Mouse (Mus musculus) granulocyte monocyte progenitor cell, adult 5-6 weeks (primary cell): ENCODE data around the gene Man2b1. TPM values are rescaled to one million over a fixed set of nuclear protein-coding genes. Genes with fewer than 3 reads are reported as not detected.

Experiments used
- ATAC-seq: replicated peaks from 2 replicates; pipeline ENCODE4 v1.8.0; 2016; ENCODE audit warnings: mild to moderate bottlenecking, moderate TSS enrichment, inconsistent platforms; ENCODE audit not compliant: poor library complexity, severe bottlenecking
- total RNA-seq, 2 experiments: library from RNA; stranded (forward) in 1 of 2; stranded (reverse) in 1 of 2; fragments of 200-712, 200-1000 nt in 1 of 2; fragments of >200 nt in 1 of 2; fragmentation: Nextera tagmentation in 1 of 2; gene quantifications; 2 replicates each; pipeline ENCODE4 v1.2.3; 2014 to 2017

Gene Man2b1
- total RNA-seq, 2 experiments from 2014 or later: 52.9 to 91.4 TPM

DNA sequence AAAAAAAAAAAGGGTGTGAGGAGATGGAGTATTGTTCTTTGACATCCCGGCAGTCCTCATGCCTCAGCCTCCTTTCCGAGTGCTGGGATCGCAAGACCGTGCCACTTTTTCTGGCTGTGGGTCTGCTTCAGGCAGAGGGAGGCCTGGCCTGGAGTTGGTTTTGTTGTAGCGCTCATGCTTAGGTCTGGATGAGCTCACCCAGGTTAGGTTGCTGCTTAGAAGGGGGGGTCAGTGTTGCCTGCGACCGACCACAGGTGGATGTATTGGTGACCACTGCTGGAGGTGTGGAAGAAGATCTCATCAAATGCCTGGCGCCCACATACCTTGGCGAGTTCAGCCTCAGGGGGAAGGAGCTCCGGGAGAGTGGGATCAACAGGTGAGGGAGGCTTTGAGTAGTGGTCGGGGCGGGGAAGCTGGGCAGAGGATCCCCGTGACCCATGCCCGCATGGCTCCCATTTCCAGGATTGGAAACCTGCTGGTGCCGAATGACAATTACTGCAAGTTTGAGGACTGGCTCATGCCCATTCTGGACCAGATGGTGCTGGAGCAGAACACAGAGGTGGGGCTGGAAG lies 9.9 kb upstream of the Man2b1 start:
- ATAC-seq: no peak

DNA sequence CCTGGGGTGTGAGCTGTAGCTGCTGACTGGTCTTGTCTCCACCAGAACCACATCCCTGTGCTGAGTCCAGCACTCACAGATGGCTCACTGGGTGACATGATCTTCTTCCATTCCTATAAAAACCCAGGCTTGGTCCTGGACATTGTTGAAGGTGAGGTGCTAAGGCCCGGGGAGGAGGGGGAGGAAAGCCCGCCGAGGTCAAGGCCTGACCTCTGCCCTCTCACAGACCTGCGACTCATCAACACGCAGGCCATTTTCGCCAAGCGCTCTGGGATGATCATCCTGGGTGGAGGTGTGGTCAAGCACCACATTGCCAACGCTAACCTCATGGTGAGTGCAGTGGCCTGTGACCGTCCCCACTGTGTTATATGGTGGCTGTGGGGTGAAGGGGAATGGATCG lies 8.9 kb upstream of the Man2b1 start:
- ATAC-seq: no peak

DNA sequence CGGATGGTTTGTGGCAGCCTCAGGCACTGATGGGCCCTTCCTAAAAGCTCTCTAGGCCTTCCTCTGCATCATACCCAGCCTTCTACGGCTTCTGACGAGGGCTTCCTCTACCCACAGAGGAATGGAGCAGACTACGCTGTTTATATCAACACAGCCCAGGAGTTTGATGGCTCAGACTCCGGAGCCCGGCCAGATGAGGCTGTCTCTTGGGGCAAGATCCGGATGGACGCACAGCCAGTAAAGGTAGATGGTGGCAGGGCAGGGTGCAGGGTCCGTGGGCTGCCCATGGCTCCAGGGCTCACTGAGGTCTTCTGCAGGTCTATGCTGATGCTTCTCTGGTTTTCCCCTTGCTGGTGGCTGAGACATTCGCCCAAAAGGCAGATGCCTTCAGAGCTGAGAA lies 8.5 kb upstream of the Man2b1 start:
- ATAC-seq: no peak

DNA sequence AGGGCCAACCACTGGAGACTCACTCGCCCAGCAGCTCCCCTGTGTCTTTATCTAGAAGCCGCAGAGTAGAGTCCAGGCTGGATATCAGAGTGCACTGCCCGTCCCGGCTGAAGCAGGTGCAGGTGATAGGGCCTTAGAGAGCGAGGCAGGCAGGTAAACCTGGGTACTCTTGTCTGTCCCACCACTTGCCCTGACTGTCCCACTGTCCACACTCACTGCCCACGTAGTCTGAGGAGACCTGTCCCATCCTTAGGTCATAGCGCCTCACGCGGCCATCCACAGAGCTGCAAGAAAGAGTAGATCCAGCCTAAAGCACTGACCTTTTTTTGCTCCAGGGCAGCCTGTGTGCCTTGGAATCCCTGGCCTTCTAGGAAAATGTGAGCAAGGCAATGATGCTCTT lies 7.1 kb upstream of the Man2b1 start:
- ATAC-seq: no peak

DNA sequence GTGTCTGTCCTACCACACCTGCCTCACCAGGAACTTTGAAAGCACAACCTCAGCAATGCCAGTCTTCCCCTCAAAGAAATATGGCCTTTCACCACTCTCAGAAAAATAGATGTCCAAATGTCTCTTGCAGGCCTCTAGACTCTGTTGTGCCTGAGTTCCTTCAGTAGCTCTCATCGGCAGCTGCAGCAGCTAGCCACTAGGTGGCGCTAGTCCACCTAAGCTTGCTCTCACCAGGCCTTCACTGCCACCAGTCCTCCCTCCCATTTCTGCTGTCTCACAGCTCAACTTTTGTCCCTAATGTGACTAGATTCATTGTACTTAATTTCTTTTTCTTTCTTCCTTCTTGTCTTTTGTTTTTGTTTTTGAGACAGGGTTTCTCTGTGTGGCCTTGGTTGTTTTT lies 6.1 kb upstream of the Man2b1 start:
- ATAC-seq: peak; percentile 43

DNA sequence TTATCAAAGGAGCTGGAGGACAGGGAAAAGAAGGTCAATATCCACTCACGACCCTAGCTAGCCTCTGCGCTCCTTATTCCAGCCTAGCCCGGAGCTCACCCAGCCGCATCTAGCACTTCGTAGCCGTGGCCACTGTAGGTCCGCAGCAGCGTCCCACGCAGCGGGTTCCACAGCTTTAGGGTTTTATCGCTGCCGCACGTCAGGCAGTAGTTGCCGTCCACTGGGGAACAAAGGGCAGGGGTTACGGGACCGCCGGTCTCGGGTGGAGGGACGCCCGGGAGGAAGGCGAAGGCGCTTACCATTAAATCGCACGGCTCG lies 2.9 kb upstream of the Man2b1 start:
- ATAC-seq: no peak

DNA sequence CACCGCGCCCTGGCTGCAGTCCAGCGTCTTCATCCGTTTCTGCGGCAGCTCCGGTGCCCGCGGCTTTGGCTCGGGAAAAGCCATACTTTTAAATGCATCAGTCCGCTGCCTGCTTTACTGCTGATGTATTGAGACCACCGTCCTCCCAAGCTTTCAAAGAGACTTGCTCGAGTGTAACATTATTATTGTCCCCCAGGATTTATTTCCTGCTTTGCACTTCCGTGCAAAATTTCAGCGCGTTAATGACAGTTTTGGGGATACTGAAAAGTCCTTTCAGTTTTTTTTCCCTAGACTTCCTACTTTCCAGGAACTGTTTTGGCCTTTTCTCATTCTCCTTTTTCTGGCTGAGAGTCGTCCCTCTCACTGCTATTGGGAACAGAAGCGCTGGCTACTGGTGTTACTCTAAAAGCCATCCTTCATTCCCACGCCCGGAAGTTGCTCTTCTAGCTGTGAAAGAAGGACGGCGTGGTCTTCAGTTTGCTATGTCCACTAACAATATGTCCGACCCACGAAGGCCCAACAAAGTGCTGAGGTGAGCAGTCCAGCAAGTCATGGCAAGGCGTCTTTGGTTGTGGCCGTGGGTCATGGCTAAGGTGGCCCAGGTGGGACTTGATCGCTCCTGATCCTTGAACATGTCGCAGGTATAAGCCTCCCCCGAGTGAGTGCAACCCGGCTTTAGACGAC lies 2.4 kb upstream of the Man2b1 start, which contains the start of gene Wdr83os:
Wdr83os (plus strand) TSS at position 209 of the 684 bp plus-strand sequence.
- no peak for ATAC-seq

DNA sequence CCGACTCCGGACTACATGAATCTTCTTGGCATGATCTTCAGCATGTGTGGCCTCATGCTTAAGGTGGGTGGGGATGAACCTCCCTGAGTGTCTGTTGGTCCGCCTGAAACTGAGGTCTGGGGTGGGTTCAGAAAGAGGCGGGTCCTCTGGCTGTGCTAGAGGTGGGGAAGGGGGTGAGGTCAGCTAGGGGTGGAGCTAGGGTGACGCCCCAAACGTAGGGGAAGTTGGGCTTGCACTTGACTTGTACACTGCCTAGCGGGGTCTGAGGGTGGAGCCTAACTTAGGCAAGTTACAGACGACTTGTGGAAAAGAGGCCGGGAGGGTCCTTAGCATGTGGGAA lies 1.9 kb upstream of the Man2b1 start, which contains the start of gene Wdr83:
Wdr83 (minus strand) TSS at position 91 of the 340 bp plus-strand sequence.
- ATAC-seq: peak; percentile 63

DNA sequence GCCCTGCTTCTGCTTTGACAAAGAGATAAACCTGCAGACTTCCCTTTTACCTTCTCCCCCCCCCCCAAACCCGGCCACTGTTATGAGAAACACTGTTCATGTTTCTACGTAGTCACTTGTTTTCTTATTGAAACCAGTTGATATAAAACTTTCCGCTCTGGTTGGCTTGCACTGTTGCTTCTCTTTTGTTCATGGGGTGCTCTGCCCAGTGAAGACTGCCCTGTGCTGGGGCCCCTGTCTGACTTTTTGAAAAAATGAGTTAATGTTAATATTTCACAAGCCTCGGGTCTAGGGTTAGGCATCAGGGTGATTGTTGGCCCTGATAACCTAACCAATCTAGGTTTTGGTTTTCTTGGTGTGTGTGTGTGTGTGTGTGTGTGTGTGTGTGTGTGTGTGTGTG lies 901 bp upstream of the Man2b1 start:
- peak; percentile 1; the same call in 1 of the 2 replicates for ATAC-seq

DNA sequence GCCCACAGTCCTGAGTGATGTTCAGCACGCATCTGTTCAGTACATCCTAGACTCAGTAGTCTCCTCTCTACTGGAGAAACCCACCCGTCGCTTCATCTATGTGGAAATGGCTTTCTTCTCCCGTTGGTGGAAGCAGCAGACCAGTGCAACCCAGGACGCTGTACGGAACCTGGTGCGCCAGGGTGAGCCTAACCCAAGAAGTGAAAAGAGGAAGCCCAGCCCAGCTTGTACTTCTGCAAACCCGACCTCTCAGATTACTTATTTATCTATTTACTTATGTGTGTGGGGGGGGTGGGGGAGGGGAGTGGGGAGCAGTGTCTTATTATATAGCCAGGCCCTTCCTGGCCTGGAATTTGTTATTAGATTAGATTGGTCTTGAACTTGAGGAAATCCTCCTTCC lies 1.6 kb downstream of the Man2b1 start:
- ATAC-seq: peak; percentile 27

DNA sequence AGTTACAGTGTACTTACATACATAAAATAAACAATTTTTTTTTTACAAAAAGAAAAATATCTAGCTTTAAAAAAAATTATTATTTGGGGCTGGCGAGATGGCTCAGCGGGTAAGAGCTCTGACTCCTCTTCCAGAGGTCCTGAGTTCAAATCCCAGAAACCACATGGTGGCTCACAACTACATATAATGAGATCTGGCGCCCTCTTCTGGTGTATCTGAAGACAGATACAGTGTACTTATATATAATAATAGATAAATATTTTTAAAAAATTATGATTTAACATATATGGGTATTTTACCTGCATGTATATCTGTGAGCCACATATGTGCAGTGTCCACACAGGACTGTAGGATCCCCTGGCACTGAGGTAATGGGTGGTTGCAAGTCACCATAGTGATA lies 3.2 kb downstream of the Man2b1 start:
- ATAC-seq: no peak

DNA sequence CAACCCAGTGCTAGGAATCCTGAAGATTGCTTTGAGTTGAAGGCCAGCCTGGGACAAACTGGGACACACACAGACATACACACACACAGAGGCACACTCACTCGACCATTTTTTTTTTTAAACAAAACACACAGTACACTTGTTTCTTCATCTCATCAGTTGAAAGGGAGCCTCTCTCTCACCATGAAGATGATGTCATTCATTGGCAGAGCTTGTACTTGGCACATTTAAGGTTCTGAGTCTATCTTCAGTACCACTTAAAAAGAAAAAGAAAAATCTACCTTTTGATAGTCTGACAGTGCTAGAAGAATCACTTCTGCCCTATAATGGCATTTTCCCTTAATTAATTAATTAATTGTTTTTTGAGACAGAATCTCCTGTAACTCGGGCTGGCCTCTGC lies 5.7 kb downstream of the Man2b1 start:
- ATAC-seq: no peak

DNA sequence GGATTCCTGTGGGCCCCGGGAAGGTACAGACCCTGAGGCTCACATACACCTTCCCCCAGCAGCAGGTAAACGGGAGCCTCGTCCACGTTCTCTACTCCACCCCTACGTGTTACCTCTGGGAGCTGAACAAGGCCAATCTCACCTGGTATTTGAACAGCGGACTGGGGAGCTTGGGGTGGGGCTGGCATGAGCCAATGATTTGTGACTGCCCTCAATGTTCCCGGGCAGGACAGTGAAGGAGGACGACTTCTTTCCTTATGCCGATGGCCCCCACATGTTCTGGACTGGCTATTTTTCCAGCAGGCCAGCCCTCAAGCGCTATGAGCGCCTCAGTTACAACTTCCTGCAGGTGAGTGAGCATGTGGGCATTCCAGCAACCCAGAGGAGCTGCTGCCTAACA lies 7.8 kb downstream of the Man2b1 start:
- no peak for ATAC-seq

DNA sequence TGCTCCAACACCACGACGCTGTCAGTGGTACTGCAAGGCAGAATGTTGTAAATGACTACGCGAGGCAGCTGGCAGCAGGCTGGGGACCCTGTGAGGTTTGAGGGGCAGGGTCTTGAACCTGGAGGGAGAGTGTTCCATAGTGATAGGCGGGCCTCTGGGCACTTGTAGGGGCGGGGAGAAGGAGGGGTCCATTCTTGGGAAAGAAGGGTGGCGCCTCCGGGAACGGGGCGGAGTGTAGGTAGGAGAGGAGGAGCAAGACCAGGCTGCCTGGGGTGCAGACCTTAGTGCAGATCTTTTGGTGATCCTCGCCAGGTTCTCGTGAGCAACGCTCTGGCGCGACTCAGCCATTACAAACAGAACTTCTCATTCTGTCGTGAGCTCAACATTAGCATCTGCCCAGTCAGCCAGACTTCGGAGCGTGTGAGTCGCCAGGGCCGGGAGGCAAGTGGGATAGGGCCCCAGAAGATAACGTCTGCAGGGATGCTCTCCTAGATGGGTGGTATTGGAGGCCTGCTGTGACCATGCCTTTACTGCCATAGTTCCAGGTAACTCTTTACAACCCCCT lies 8.5 kb downstream of the Man2b1 start:
- ATAC-seq: no peak

DNA sequence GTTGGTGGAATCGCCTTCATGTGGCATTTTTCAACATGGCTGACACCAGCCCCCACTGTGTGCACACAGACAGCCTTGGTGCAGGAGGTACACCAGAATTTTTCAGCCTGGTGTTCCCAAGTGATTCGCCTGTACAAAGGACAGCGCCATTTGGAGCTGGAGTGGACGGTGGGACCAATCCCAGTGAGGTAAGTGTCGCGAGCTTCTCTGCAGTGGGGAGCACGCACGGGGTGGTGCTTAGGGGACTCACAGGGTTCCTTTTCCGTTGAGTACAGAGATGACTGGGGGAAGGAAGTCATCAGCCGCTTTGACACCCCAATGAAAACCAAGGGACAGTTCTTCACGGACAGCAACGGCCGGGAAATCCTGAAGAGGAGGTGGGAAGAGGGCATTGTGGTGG lies 12.0 kb downstream of the Man2b1 start:
- no peak for ATAC-seq

DNA sequence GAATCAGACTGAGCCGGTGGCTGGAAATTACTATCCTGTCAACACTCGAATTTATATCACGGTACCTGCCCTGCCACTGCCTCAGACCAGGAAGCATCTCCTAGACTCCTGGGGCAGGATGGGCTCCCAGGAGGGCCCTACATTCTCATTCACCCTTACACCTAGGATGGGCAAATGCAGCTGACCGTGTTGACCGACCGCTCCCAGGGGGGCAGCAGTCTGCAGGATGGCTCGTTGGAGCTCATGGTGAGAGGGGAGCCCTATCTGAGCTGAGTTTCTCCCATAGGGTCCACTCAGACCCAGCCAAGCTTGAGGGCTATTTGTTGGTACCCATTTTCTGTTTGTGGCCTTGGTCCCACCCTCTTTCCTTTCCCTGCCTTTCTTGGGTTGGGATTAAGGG lies 12.5 kb downstream of the Man2b1 start:
- ATAC-seq: no peak

DNA sequence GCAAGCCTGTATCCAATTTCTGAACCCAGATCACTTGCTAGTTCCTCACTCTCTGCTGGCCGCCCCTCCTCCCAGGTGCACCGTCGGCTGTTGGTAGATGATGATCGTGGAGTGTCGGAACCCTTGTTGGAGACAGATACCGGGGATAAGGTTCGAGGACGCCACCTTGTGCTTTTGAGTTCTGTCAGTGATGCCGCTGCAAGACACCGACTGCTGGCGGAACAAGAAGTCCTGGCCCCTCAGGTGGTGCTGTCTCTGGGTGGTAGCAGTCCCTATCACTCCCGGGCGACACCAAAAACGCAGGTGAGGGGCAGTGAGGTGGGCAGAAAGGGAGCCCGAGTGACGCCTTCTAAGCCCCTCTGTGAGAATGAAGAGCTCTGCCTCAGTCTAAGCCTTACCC lies 13.1 kb downstream of the Man2b1 start:
- no peak for ATAC-seq

DNA sequence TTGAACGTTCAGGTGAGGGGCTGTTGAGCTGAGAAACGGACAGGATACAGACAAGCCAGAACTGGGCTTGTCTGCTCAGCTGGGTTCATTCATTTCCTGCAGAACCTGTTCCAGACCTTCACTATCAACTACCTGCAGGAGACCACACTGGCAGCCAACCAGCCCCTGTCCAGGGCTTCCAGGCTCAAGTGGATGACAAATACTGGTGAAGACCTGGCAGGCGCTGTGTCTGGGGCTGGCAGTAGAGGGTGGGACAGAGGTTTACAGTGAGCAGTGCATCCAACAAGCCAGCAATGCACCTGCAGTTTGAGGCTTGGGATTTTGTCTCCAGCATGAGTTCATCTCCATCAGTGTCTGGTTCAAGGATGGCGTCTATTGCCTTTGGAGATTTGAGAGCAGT lies 13.8 kb downstream of the Man2b1 start:
- ATAC-seq: no peak

DNA sequence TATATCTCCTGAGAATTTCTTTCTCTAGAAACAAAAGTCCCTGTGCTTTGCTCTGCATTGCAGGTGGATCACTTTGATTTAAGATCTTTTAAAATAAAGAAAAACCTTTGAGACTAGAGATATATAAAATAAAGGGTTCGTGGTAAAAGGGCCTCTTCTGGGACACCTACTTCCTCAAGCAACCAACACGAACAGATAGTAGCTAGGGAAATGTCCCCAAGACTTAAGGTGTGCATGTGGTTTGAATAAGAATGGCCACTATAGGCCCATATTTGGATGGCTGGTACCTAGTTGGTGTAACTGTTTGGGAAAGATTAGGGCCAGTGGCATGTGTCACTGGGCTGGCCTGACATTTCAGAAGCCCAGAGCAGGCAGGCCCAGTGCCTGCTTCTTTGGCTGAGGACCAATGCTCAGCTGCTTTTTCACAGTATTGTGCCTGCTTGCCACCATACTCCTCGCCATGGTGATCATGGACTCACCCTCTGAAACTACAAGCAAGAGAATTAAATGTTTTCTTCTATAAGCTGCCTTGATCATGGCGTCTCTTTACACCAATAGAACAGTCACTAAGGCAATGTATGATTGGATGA lies 17.1 kb downstream of the Man2b1 start:
- no peak for ATAC-seq

DNA sequence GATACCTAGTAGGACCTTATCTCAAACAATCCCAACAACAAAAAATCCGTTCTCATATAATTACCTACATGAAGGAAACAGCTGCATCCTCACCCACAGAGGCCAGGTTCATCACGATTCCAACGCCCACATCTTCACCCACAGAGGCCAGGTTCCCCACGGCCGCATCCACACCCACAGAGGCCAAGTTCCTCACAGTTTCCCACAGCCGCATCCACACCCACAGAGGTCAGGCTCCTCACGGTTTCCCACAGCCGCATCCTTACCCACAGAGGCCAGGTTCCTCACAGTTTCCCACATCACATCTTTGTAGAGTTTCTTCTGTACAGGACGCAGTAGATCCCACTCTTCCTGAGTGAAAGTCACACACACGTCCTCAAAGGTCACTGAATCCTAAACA lies 30.2 kb downstream of the Man2b1 start:
- ATAC-seq: no peak

DNA sequence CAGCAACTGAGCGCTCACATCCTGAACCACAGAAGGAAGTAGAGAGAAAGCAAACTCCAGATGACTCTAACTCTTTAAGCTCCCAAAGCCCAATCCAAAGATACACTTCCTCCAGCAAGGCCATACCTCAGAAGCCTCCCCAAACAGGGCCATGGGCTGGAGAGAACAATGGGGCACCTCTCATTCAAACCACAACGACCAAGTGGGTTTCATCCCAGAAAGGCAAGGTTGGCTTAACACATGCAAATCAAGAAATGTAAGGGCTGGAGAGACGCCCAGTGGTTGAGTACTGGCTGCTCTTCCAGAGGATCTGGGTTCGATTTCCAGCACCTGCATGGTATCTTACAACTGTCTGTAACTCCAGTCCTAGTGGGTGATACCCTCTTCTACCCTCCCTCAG lies 32.4 kb downstream of the Man2b1 start:
- ATAC-seq: no peak

DNA sequence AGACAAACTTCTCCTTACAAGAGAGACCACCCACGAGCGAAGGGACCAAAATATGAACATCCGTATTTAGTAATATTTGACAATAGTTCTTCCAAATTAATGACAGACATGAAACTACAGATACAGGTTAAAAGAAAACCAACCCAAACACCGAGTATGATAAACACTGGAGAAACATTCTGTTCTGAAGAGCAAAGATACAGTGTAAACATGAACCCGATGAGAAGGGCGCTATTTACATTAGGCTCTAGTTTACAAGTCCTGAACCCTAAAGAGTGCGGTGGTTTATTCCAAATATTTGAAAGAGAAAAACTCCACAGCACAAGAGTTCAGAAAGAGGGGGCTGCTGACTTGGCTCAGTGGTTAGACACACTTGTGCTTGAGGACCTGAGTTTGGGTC lies 33.9 kb downstream of the Man2b1 start:
- ATAC-seq: no peak
